Comparison of ENCODE assay signal across 10 mouse cellular contexts in genomic region chr11:11014088-11014487, GRCm38 (mm10).
DNase-seq lines count a peak whose midpoint lies in the region; ATAC-seq and TF ChIP-seq lines count a peak whose summit lies in the region.
"Had no signal": no experiment of that assay in that cellular context is flagged by ENCODE, and none has a peak within 500 bp of the region (broad histone marks: within the 10 kb centered on the region; RNA-seq: fewer than 3 reads in every experiment).

No protein-coding gene starts in this region.

- intact Hi-C loops in left cerebral cortex, postnatal 14 days (cut with DNase I): no loop called here
- intact Hi-C loops in left cerebral cortex, adult 2 months (cut with DNase I): no loop called here

- 0 out of 2 replicates have a peak, but pooled peaks cover 2% of the 10 kb centered on the region for H3K9me3 ChIP-seq in hindbrain, embryonic 16.5 days (ENCODE audit: control insufficient read depth, low read length)
- H3K9me3 ChIP-seq in midbrain, postnatal 0 days (ENCODE audit: low read length): no peaks in the 10 kb centered on the region
- H3K9me3 ChIP-seq: heart, embryonic 10.5 days; liver, embryonic 15.5 days had no signal

- no peaks in the 10 kb centered on the region for H3K27me3 ChIP-seq in hindbrain, embryonic 16.5 days (replicated peaks; ENCODE audit: control insufficient read depth, insufficient read depth, low read length)
- no peaks in the 10 kb centered on the region for H3K27me3 ChIP-seq in midbrain, postnatal 0 days (ENCODE audit: insufficient read depth, low read length)
- H3K27me3 ChIP-seq: liver, embryonic 15.5 days had no signal

- H3K4me2 ChIP-seq in hindbrain, embryonic 16.5 days (ENCODE audit: low read length): no peak overlapping the region
- H3K4me2 ChIP-seq in midbrain, postnatal 0 days (ENCODE audit: low read depth, low read length, poor library complexity, severe bottlenecking): no peak overlapping the region
- H3K4me2 ChIP-seq: liver, embryonic 15.5 days had no signal

- DNase-seq in left cerebral cortex, postnatal 14 days (ENCODE audit: low spot score in 2 of 2): peak; percentile 6 to 34
- DNase-seq in left cerebral cortex, adult 2 months (ENCODE audit: extremely low spot score in 1 of 2, low spot score in 2 of 2): no peak
- peak; percentile 11 to 45 for DNase-seq in cerebellum, postnatal 25 days
- peak; percentile 93 for DNase-seq in midbrain, postnatal 0 days (ENCODE audit: low spot score)
- no peak for DNase-seq in kidney, adult 9 months
- no peak for DNase-seq in lung, adult 18-20 months

- ATAC-seq in hindbrain, embryonic 16.5 days: peak; percentile 96
- ATAC-seq in midbrain, postnatal 0 days (ENCODE audit: low FRiP score): peak; percentile 77; the same call in 1 of the 2 replicates

- no peak overlapping the region for H3K9ac ChIP-seq in hindbrain, embryonic 16.5 days (ENCODE audit: low read depth, low read length)
- H3K9ac ChIP-seq in midbrain, postnatal 0 days (replicated peaks; ENCODE audit: low read length, poor library complexity, severe bottlenecking): no peak overlapping the region
- H3K9ac ChIP-seq: liver, embryonic 15.5 days had no signal

- no peaks in the 10 kb centered on the region for H3K36me3 ChIP-seq in hindbrain, embryonic 16.5 days (ENCODE audit: control insufficient read depth, insufficient read depth, low read length)
- H3K36me3 ChIP-seq in midbrain, postnatal 0 days (ENCODE audit: insufficient read depth, low read length): no peaks in the 10 kb centered on the region
- H3K36me3 ChIP-seq: heart, embryonic 10.5 days; liver, embryonic 15.5 days had no signal

- TF ChIP-seq CTCF in left cerebral cortex, adult 2 months (IDR thresholded peaks at IDR 0.05): no peak
- no peak for TF ChIP-seq CTCF in midbrain, postnatal 0 days (IDR thresholded peaks at IDR 0.05)

- 40% methylated on average over 1 of the region's 1 CpGs for WGBS in hindbrain, embryonic 16.5 days
- WGBS in midbrain, postnatal 0 days: 52% methylated on average over 1 of the region's 1 CpGs

- H3K27ac ChIP-seq in left cerebral cortex, adult 2 months: no peak overlapping the region
- no peak overlapping the region for H3K27ac ChIP-seq in hindbrain, embryonic 16.5 days (ENCODE audit: low read depth, low read length)
- no peak overlapping the region for H3K27ac ChIP-seq in midbrain, postnatal 0 days (ENCODE audit: low read depth, low read length)
- H3K27ac ChIP-seq: heart, embryonic 10.5 days; liver, embryonic 15.5 days had no signal

- peaks cover 2% of the 10 kb centered on the region; the same call in 1 of the 2 replicates for H3K4me1 ChIP-seq in hindbrain, embryonic 16.5 days (ENCODE audit: control insufficient read depth, insufficient read depth, low read depth, low read length)
- no peaks in the 10 kb centered on the region for H3K4me1 ChIP-seq in midbrain, postnatal 0 days (ENCODE audit: insufficient read depth, low read length)
- H3K4me1 ChIP-seq: heart, embryonic 10.5 days; liver, embryonic 15.5 days had no signal

- H3K4me3 ChIP-seq in left cerebral cortex, adult 2 months: no peak overlapping the region
- no peak overlapping the region for H3K4me3 ChIP-seq in hindbrain, embryonic 16.5 days (ENCODE audit: low read length)
- H3K4me3 ChIP-seq in midbrain, postnatal 0 days (ENCODE audit: low read depth, low read length): no peak overlapping the region
- H3K4me3 ChIP-seq: erythroblast, embryonic 14.5 days; heart, embryonic 10.5 days; liver, embryonic 15.5 days had no signal

Comparison
In these comparisons a context has a peak if more than half of its experiments do, and no peak if none do; other contexts are left out.
1. DNase-seq: peak in left cerebral cortex, postnatal 14 days (2 of 2), cerebellum, postnatal 25 days (2 of 2) and midbrain, postnatal 0 days (single experiment); none in left cerebral cortex, adult 2 months (0 of 2), kidney, adult 9 months (single experiment) and lung, adult 18-20 months (0 of 2).